Mouse (Mus musculus): ENCODE measurements around the gene Pex11b.

DNA sequence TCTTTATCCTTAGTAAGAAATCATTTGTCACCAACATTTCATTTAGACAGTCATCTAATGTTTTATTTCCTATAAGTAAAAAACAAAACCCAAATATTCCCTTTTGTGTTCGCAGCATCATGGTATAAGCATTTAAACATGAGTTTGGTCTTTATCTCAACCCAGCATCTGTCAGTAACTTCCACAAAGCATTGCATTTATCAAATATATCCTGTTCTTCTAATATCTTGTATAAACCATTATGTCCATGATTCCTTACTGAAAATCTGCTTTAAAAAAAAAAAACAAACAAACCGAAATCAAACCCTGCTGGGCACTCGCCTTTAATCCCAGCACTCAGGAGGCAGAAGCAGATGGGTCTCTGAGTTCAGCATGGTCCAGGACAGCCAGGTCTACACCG is 28.6 kb upstream of the Pex11b start:
- no peak for TF ChIP-seq GATA1 (IDR thresholded peaks at IDR 0.05; ENCODE audit: borderline replicate concordance, low read length)
- no peak for TF ChIP-seq FLI1 (IDR thresholded peaks at IDR 0.05; ENCODE audit: low read length)

Data from megakaryocyte, embryonic 14.5 days (primary cell).